9 mouse cellular contexts compared by ENCODE assay signal in the genomic region with DNA sequence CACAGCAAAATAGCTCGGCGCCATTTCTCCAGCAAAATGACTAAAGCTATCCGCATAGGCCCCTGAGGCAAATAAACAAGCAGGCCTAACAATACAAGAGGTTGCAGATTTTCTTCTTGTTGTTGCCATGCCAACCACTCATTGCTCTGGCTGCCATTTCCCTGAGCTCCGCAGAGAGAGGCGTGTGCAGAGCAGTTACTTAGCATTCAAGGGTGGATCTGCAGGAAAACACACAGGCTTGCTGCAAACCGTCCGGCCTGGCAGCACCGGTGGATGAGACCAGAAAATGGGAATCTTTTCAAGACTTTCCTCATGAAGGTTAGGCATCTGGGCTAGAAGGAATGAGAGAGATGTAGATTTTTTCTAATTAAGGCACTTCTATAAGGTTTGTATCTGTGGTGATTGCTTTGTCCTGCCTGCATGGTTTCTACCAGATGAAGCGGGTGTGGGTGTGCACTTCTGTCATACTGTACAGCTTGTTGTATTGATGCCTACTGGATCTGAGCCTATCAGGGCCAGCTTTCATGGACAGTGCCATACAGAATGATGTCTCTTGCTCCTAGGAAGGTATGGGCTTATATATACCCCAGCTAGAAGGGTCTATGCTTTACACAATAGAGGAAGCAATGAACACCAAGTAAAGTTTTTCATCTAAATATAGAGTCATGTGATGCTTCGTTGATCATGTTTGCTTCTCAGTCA.
A peak's percentile ranks its signal among the peaks of the same experiment; 100 is the strongest.
DNase-seq lines count a peak whose midpoint lies in the region; ATAC-seq and TF ChIP-seq lines count a peak whose summit lies in the region.
"Had no signal": no experiment of that assay in that cellular context is flagged by ENCODE, and none has a peak within 500 bp of the region (broad histone marks: within the 10 kb centered on the region; RNA-seq: fewer than 3 reads in every experiment).

No protein-coding gene starts in this region.

- 49% methylated on average over 10 of the region's 10 CpGs for WGBS in embryonic facial prominence, embryonic 14.5 days
- 12% methylated on average over 10 of the region's 10 CpGs for WGBS in neural tube, embryonic 13.5 days
- 73% methylated on average over 10 of the region's 10 CpGs for WGBS in heart, embryonic 10.5 days

- no peak overlapping the region for H3K4me2 ChIP-seq in embryonic facial prominence, embryonic 14.5 days (ENCODE audit: low read depth, low read length)
- H3K4me2 ChIP-seq in neural tube, embryonic 13.5 days = peak overlapping the region; percentile 64

- peak; percentile 80 for DNase-seq in brain, embryonic 18.5 days (ENCODE audit: low read depth, low spot score)
- DNase-seq in embryonic facial prominence, embryonic 14.5 days (ENCODE audit: low spot score) = peak; percentile 73
- peak; percentile 63 to 66 for DNase-seq in layer of hippocampus, postnatal 10 days (ENCODE audit: low spot score in 2 of 2)
- no peak for DNase-seq in gastrocnemius, adult 2 months
- DNase-seq in adrenal gland, adult (ENCODE audit: inconsistent age in 2 of 2, low spot score in 1 of 2) = no peak
- no peak for DNase-seq in urinary bladder, postnatal 14 days (ENCODE audit: low spot score)
- DNase-seq in heart, embryonic 10.5 days (ENCODE audit: low spot score) = no peak

- H3K9ac ChIP-seq in embryonic facial prominence, embryonic 14.5 days (ENCODE audit: low read depth, low read length) = no peak overlapping the region
- peak overlapping the region; percentile 72 for H3K9ac ChIP-seq in neural tube, embryonic 13.5 days

- no peaks in the 10 kb centered on the region for H3K9me3 ChIP-seq in embryonic facial prominence, embryonic 14.5 days (ENCODE audit: control insufficient read depth, low read length)
- H3K9me3 ChIP-seq in neural tube, embryonic 13.5 days = no peaks in the 10 kb centered on the region
- no peaks in the 10 kb centered on the region for H3K9me3 ChIP-seq in heart, embryonic 10.5 days

- intact Hi-C loops in gastrocnemius, adult 2 months (cut with DNase I) = no loop called here

- no peak overlapping the region for H3K27ac ChIP-seq in embryonic facial prominence, embryonic 14.5 days (replicated peaks; ENCODE audit: low read depth, low read length)
- peak overlapping the region; percentile 91 for H3K27ac ChIP-seq in neural tube, embryonic 13.5 days (replicated peaks)
- H3K27ac ChIP-seq in gastrocnemius, adult 2 months = no peak overlapping the region
- H3K27ac ChIP-seq in heart, embryonic 10.5 days = no peak overlapping the region
- H3K27ac ChIP-seq: macrophage had no signal

- H3K4me3 ChIP-seq in embryonic facial prominence, embryonic 14.5 days (ENCODE audit: low read depth, low read length) = no peak overlapping the region
- peak overlapping the region; percentile 41 for H3K4me3 ChIP-seq in neural tube, embryonic 13.5 days
- H3K4me3 ChIP-seq in gastrocnemius, adult 2 months = no peak overlapping the region
- H3K4me3 ChIP-seq in heart, embryonic 10.5 days = no peak overlapping the region

- no peaks in the 10 kb centered on the region for H3K36me3 ChIP-seq in embryonic facial prominence, embryonic 14.5 days (ENCODE audit: control insufficient read depth, insufficient read depth, low read length)
- peaks cover 7% of the 10 kb centered on the region for H3K36me3 ChIP-seq in neural tube, embryonic 13.5 days
- no peaks in the 10 kb centered on the region for H3K36me3 ChIP-seq in heart, embryonic 10.5 days

- peak; percentile 90 for ATAC-seq in embryonic facial prominence, embryonic 14.5 days (ENCODE audit: low read depth)
- peak; percentile 97 for ATAC-seq in neural tube, embryonic 13.5 days (ENCODE audit: low read depth)

- H3K27me3 ChIP-seq in embryonic facial prominence, embryonic 14.5 days (replicated peaks; ENCODE audit: control insufficient read depth, insufficient read depth, low read length) = no peaks in the 10 kb centered on the region
- no peaks in the 10 kb centered on the region for H3K27me3 ChIP-seq in neural tube, embryonic 13.5 days
- H3K27me3 ChIP-seq in heart, embryonic 10.5 days (ENCODE audit: insufficient read depth, poor library complexity, severe bottlenecking) = no peaks in the 10 kb centered on the region

- TF ChIP-seq CTCF in gastrocnemius, adult 2 months (IDR thresholded peaks at IDR 0.05) = no peak

- no peaks in the 10 kb centered on the region for H3K4me1 ChIP-seq in embryonic facial prominence, embryonic 14.5 days (ENCODE audit: control insufficient read depth, insufficient read depth, low read length)
- H3K4me1 ChIP-seq in neural tube, embryonic 13.5 days (replicated peaks) = peaks cover 63% of the 10 kb centered on the region
- no peaks in the 10 kb centered on the region for H3K4me1 ChIP-seq in heart, embryonic 10.5 days

Comparison
In these comparisons a context has a peak if more than half of its experiments do, and no peak if none do; other contexts are left out.
1. DNase-seq: peak in brain, embryonic 18.5 days (single experiment), embryonic facial prominence, embryonic 14.5 days (single experiment) and layer of hippocampus, postnatal 10 days (2 of 2); none in gastrocnemius, adult 2 months (single experiment), adrenal gland, adult (0 of 2), urinary bladder, postnatal 14 days (single experiment) and heart, embryonic 10.5 days (single experiment).